Mouse (Mus musculus) MEL (cell line): ENCODE results near the gene Pm20d2.

Source experiments
- CTCF ChIP-seq, 3 experiments: IDR thresholded peaks in 2 of 3; conservative IDR thresholded peaks in 1 of 3; 2 replicates each; pipeline ENCODE4 v1.5.1; 2011 to 2012; ENCODE audit warnings: low read length in 3 of 3, low read depth in 2 of 3, mild to moderate bottlenecking in 2 of 3, improper control_type of control experiment in 1 of 3, inconsistent platforms in 1 of 3, mixed read lengths in 1 of 3, moderate library complexity in 1 of 3; ENCODE audit not compliant: control insufficient read depth in 1 of 3, insufficient read depth in 1 of 3, poor library complexity in 1 of 3, severe bottlenecking in 1 of 3
- EP300 ChIP-seq, 2 experiments: IDR thresholded peaks; 2 replicates each; pipeline ENCODE4 v1.6.1; 2011; ENCODE audit warnings: improper control_type of control experiment in 2 of 2, low read length in 2 of 2, low read depth in 1 of 2, mild to moderate bottlenecking in 1 of 2
- MEF2A ChIP-seq: IDR thresholded peaks from 2 replicates; pipeline ENCODE4 v1.6.1; 2014; ENCODE audit warnings: low read depth, mild to moderate bottlenecking, inconsistent platforms, low read length, improper control_type of control experiment; ENCODE audit not compliant: poor library complexity, insufficient replicate concordance, severe bottlenecking; ENCODE audit errors: extremely low read depth
- NRF1 ChIP-seq: IDR thresholded peaks from 2 replicates; pipeline ENCODE4 v1.6.1; 2014; ENCODE audit warnings: low read depth, mild to moderate bottlenecking, inconsistent platforms, low read length, improper control_type of control experiment, moderate library complexity; ENCODE audit not compliant: poor library complexity, insufficient read depth, severe bottlenecking
- POLR2A ChIP-seq, 2 experiments: IDR thresholded peaks; 2 replicates each; pipeline ENCODE4 v1.6.1; 2011 to 2012; ENCODE audit warnings: low read length in 2 of 2, mild to moderate bottlenecking in 2 of 2, control low read depth in 1 of 2, improper control_type of control experiment in 1 of 2, low read depth in 1 of 2, moderate library complexity in 1 of 2; ENCODE audit not compliant: control insufficient read depth in 1 of 2, insufficient read depth in 1 of 2, poor library complexity in 1 of 2
- USF1 ChIP-seq: IDR thresholded peaks from 2 replicates; pipeline ENCODE4 v1.6.1; 2014; ENCODE audit warnings: low read depth, mild to moderate bottlenecking, inconsistent platforms, low read length, improper control_type of control experiment, moderate library complexity

DNA sequence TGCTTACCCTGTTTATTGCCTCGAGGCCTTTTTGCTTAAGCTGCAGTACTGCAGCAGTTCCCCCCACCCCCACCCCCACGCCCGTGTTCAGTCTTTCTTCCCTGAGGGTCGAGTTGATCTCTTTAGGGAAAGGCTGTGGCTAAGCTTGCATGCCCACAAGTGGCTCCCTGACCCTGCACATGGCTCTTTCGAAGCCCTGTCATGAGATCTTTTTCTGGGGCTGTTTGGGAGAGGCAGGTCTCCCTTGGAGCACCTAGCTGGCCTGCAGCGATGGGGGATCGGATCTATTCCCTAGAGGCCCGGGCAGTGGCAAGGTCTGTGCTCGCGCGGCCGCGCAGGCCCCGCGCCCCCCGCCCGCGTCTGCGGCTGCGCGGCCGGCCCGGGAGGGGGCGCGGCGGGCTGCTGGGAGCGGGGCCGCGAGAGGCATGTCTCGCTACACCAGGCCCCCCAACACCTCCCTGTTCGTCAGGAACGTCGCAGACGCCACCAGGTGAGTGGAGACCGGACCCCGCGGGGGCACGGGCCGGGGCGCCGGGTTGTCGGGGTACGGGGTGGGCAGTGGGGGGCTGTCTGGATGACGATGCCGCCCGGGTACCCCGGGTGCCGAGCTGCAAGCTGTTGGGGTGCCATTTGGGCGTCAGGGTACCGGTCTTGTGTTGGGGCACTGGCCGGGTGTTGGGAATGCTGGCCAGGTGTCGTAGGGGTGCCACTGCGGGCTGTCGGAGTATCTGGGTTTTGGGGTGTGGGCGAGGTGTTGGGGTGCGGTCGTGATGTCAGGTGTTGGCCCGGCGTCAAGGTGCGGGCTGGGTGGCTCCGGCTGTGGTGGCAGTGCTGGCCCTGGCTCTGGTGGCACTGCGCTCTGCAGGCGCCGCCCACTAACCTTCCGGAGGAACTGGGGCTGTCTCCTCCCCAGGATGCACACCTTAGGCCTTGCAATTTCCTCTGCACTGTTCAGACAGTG, 19.6 kb upstream of the Pm20d2 start, which contains the start of gene Srsf12:
- TF ChIP-seq EP300 (IDR thresholded peaks at IDR 0.05; ENCODE audit: low read depth in 1 of 2, low read length in 2 of 2) (no peak), POLR2A (IDR thresholded peaks at IDR 0.05; ENCODE audit: control insufficient read depth in 1 of 2, insufficient read depth in 1 of 2, low read depth in 1 of 2, low read length in 2 of 2, poor library complexity in 1 of 2) (no peak), MEF2A (no peak), CTCF (IDR thresholded peaks at IDR 0.05 in 2 of 3, conservative IDR thresholded peaks at IDR 0.05 in 1 of 3; ENCODE audit: control insufficient read depth in 1 of 3, insufficient read depth in 1 of 3, low read depth in 2 of 3, low read length in 3 of 3, poor library complexity in 1 of 3, severe bottlenecking in 1 of 3) (no peak), USF1 (no peak), NRF1 (no peak)
